Mouse (Mus musculus) MEL (cell line): Measurements from ENCODE around the gene Amh. TPM values are rescaled to one million over a fixed set of nuclear protein-coding genes. Genes with fewer than 3 reads are reported as not detected.

Experiments used
- DNase-seq: peaks from one replicate; pipeline ENCODE4 v3.0.0; 2011; ENCODE audit warnings: low read depth, low spot score
- H3K27ac ChIP-seq: 2 replicates; pipeline ENCODE4 v1.5.1; 2012; ENCODE audit warnings: low read depth, mild to moderate bottlenecking, control low read depth, low read length, moderate library complexity; ENCODE audit not compliant: control insufficient read depth
- H3K27me3 ChIP-seq, 2 experiments: fragments of 150-350 bp in 1 of 2; sonication (generic) in 1 of 2; 2 replicates each; pipeline ENCODE4 v1.6.1; 2012; ENCODE audit warnings: low read length in 2 of 2, mild to moderate bottlenecking in 2 of 2, improper control_type of control experiment in 1 of 2, moderate library complexity in 1 of 2; ENCODE audit not compliant: insufficient read depth in 2 of 2, control insufficient read depth in 1 of 2
- H3K36me3 ChIP-seq, 2 experiments: 2 replicates each; pipeline ENCODE4 v1.6.1; 2012 to 2014; ENCODE audit warnings: low read length in 2 of 2, improper control_type of control experiment in 1 of 2, inconsistent platforms in 1 of 2, mild to moderate bottlenecking in 1 of 2; ENCODE audit not compliant: insufficient read depth in 2 of 2, control insufficient read depth in 1 of 2
- H3K4me1 ChIP-seq, 2 experiments: fragments of 150-350 bp in 1 of 2; sonication (generic) in 1 of 2; 2 replicates each; pipeline ENCODE4 v1.6.1; 2012; ENCODE audit warnings: low read length in 2 of 2, improper control_type of control experiment in 1 of 2, mild to moderate bottlenecking in 1 of 2; ENCODE audit not compliant: insufficient read depth in 2 of 2, control insufficient read depth in 1 of 2
- H3K4me3 ChIP-seq, 2 experiments: fragments of 150-350 bp in 1 of 2; sonication (generic) in 1 of 2; 2 replicates each; pipeline ENCODE4 v1.5.1; 2012; ENCODE audit warnings: low read depth in 2 of 2, low read length in 2 of 2, mild to moderate bottlenecking in 2 of 2, moderate library complexity in 2 of 2, control low read depth in 1 of 2, improper control_type of control experiment in 1 of 2; ENCODE audit not compliant: control insufficient read depth in 1 of 2, insufficient read depth in 1 of 2
- H3K79me2 ChIP-seq: 2 replicates; pipeline ENCODE4 v1.6.1; 2012; ENCODE audit warnings: mild to moderate bottlenecking, low read length, moderate library complexity; ENCODE audit not compliant: control insufficient read depth, poor library complexity, insufficient read depth
- H3K9ac ChIP-seq: 2 replicates; pipeline ENCODE4 v1.6.1; 2012; ENCODE audit warnings: low read depth, mild to moderate bottlenecking, control low read depth, low read length, moderate library complexity; ENCODE audit not compliant: control insufficient read depth, poor library complexity, severe bottlenecking
- H3K9me3 ChIP-seq: fragments of 150-350 bp; sonication (generic); replicated peaks from 2 replicates; pipeline ENCODE4 v1.6.1; 2012; ENCODE audit warnings: mild to moderate bottlenecking, low read length, improper control_type of control experiment, moderate library complexity; ENCODE audit not compliant: insufficient read depth
- CHD1 ChIP-seq: IDR thresholded peaks from 2 replicates; pipeline ENCODE4 v1.6.1; 2012; ENCODE audit warnings: low read depth, mild to moderate bottlenecking, inconsistent platforms, low read length, improper control_type of control experiment
- CTCF ChIP-seq, 3 experiments: IDR thresholded peaks in 2 of 3; conservative IDR thresholded peaks in 1 of 3; 2 replicates each; pipeline ENCODE4 v1.5.1; 2011 to 2012; ENCODE audit warnings: low read length in 3 of 3, low read depth in 2 of 3, mild to moderate bottlenecking in 2 of 3, improper control_type of control experiment in 1 of 3, inconsistent platforms in 1 of 3, mixed read lengths in 1 of 3, moderate library complexity in 1 of 3; ENCODE audit not compliant: control insufficient read depth in 1 of 3, insufficient read depth in 1 of 3, poor library complexity in 1 of 3, severe bottlenecking in 1 of 3
- E2F4 ChIP-seq: IDR thresholded peaks from 2 replicates; pipeline ENCODE4 v1.6.1; 2011; ENCODE audit warnings: low read depth, low read length, improper control_type of control experiment, borderline replicate concordance
- EP300 ChIP-seq, 2 experiments: IDR thresholded peaks; 2 replicates each; pipeline ENCODE4 v1.6.1; 2011; ENCODE audit warnings: improper control_type of control experiment in 2 of 2, low read length in 2 of 2, low read depth in 1 of 2, mild to moderate bottlenecking in 1 of 2
- ETS1 ChIP-seq: IDR thresholded peaks from 2 replicates; pipeline ENCODE4 v1.6.1; 2012; ENCODE audit warnings: low read depth, mild to moderate bottlenecking, inconsistent platforms, low read length, improper control_type of control experiment, moderate library complexity
- MAZ ChIP-seq: IDR thresholded peaks from 2 replicates; pipeline ENCODE4 v1.6.1; 2012; ENCODE audit warnings: low read depth, mild to moderate bottlenecking, inconsistent platforms, low read length, improper control_type of control experiment
- MXI1 ChIP-seq: IDR thresholded peaks from 2 replicates; pipeline ENCODE4 v1.6.1; 2011; ENCODE audit warnings: mild to moderate bottlenecking, low read depth, low read length, improper control_type of control experiment
- POLR2A ChIP-seq, 2 experiments: IDR thresholded peaks; 2 replicates each; pipeline ENCODE4 v1.6.1; 2011 to 2012; ENCODE audit warnings: low read length in 2 of 2, mild to moderate bottlenecking in 2 of 2, control low read depth in 1 of 2, improper control_type of control experiment in 1 of 2, low read depth in 1 of 2, moderate library complexity in 1 of 2; ENCODE audit not compliant: control insufficient read depth in 1 of 2, insufficient read depth in 1 of 2, poor library complexity in 1 of 2
- POLR2AphosphoS2 ChIP-seq: IDR thresholded peaks from 2 replicates; pipeline ENCODE4 v1.6.1; 2011; ENCODE audit warnings: low read length, improper control_type of control experiment
- RAD21 ChIP-seq: IDR thresholded peaks from 2 replicates; pipeline ENCODE4 v1.6.1; 2011; ENCODE audit warnings: mild to moderate bottlenecking, low read depth, low read length, improper control_type of control experiment
- TAL1 ChIP-seq: IDR thresholded peaks from 2 replicates; pipeline ENCODE4 v1.6.1; 2012; ENCODE audit warnings: mild to moderate bottlenecking, inconsistent platforms, low read length, moderate library complexity, mixed read lengths
- UBTF ChIP-seq: IDR thresholded peaks from 2 replicates; pipeline ENCODE4 v1.6.1; 2012; ENCODE audit warnings: low read depth, mild to moderate bottlenecking, inconsistent platforms, low read length, improper control_type of control experiment, moderate library complexity, borderline replicate concordance; ENCODE audit not compliant: insufficient read depth
- ZMIZ1 ChIP-seq: IDR thresholded peaks from 2 replicates; pipeline ENCODE4 v1.6.1; 2012; ENCODE audit warnings: low read depth, mild to moderate bottlenecking, inconsistent platforms, low read length, improper control_type of control experiment, moderate library complexity
- polyA plus RNA-seq, 2 experiments: library from polyadenylated mRNA; stranded (reverse) in 1 of 2; unstranded in 1 of 2; fragments of >175 nt in 1 of 2; fragments of >200 nt in 1 of 2; gene quantifications; 2 replicates each; pipeline versions ENCODE4 v1.2.1 to v1.2.4; 2012; ENCODE audit warnings: low replicate concordance in 2 of 2, low read depth in 1 of 2; ENCODE audit not compliant: insufficient read length in 2 of 2, insufficient read depth in 1 of 2, missing spikeins in 1 of 2
- total RNA-seq: library from RNA; depleted of rRNA; stranded (reverse); fragments of 300-350 nt; gene quantifications from 2 replicates; pipeline ENCODE4 v1.2.3, GENCODE M21; 2012

Gene Amh
- total and polyA plus RNA-seq, 3 experiments: 0.42 to 1.1 TPM; not detected in 1

- no peak; the same call in 1 of the 2 replicates for TF ChIP-seq MAZ
- no peak for TF ChIP-seq E2F4
- no peak for TF ChIP-seq RAD21
- peak; percentile 89 for TF ChIP-seq ZMIZ1
Observed at GRCm38 (mm10) chr10:80798150-80799006, 6.7 kb upstream of the Amh start, which contains the start of the genes Sf3a2 and Plekhj1 (continued).

GRCm38 (mm10) chr10:80799070-80799566 is 5.9 kb upstream of the Amh start:
- Histone ChIP-seq H3K4me1 (peaks cover 0 to 14% of the 10 kb centered on the region in 2 experiments; a peak in 2 of 4 replicates), H3K27me3 (no peaks in the 10 kb centered on the region), H3K79me2 (peaks cover 51% of the 10 kb centered on the region), H3K27ac (peak overlapping the region; percentile 86), H3K36me3 (peaks cover 2 to 13% of the 10 kb centered on the region in 2 experiments; a peak in 2 of 4 replicates), H3K9me3 (no peaks in the 10 kb centered on the region), H3K4me3 (peak overlapping the region; percentile 86 to 90), H3K9ac (peak overlapping the region; percentile 95)
- peak; percentile 91 for TF ChIP-seq CHD1
- peak; percentile 39; the same call in 1 of the 2 replicates for TF ChIP-seq MXI1
- TF ChIP-seq UBTF: 0 out of 2 replicates have a peak, but pooled peaks have one; percentile 26
- peak; percentile 39 for TF ChIP-seq TAL1
- no peak for TF ChIP-seq CTCF (IDR thresholded peaks at IDR 0.05 in 2 of 3, conservative IDR thresholded peaks at IDR 0.05 in 1 of 3; ENCODE audit: control insufficient read depth in 1 of 3, insufficient read depth in 1 of 3, low read depth in 2 of 3, low read length in 3 of 3, poor library complexity in 1 of 3, severe bottlenecking in 1 of 3)
- TF ChIP-seq POLR2AphosphoS2: peak; percentile 4; the same call in 1 of the 2 replicates
- DNase-seq: peak; percentile 68

- H3K4me3 ChIP-seq: no peak overlapping the region
- peaks cover 39% of the 10 kb centered on the region for H3K79me2 ChIP-seq
- no peaks in the 10 kb centered on the region for H3K9me3 ChIP-seq
- H3K27me3 ChIP-seq: no peaks in the 10 kb centered on the region
- H3K9ac ChIP-seq: no peak overlapping the region
- H3K4me1 ChIP-seq: peaks cover 0 to 12% of the 10 kb centered on the region in 2 experiments; a peak in 1 of 4 replicates
- no peak overlapping the region for H3K27ac ChIP-seq
- peaks cover 0 to 6% of the 10 kb centered on the region in 2 experiments; a peak in 1 of 4 replicates for H3K36me3 ChIP-seq
- TF ChIP-seq POLR2A (IDR thresholded peaks at IDR 0.05; ENCODE audit: control insufficient read depth in 1 of 2, insufficient read depth in 1 of 2, low read depth in 1 of 2, low read length in 2 of 2, poor library complexity in 1 of 2): no peak; a peak in 1 of 4 replicates
- no peak for TF ChIP-seq EP300 (IDR thresholded peaks at IDR 0.05; ENCODE audit: low read depth in 1 of 2, low read length in 2 of 2)
- no peak for TF ChIP-seq ETS1
- TF ChIP-seq CHD1: no peak
- DNase-seq: no peak
Observed at GRCm38 (mm10) chr10:80802204-80802912, 2.7 kb upstream of the Amh start.
